In genomic region chr8:128709261-128709660, GRCm38 (mm10) we compare ENCODE assay signal across 8 mouse cellular contexts. TPM values are rescaled to one million over a fixed set of nuclear protein-coding genes. Genes with fewer than 3 reads are reported as not detected.
A peak's percentile ranks its signal among the peaks of the same experiment; 100 is the strongest.
DNase-seq lines count a peak whose midpoint lies in the region; ATAC-seq and TF ChIP-seq lines count a peak whose summit lies in the region.

No protein-coding gene starts in this region.

- H3K27me3 ChIP-seq in midbrain, embryonic 14.5 days (ENCODE audit: control insufficient read depth, insufficient read depth, low read length), result no peaks in the 10 kb centered on the region
- H3K27me3 ChIP-seq in midbrain, embryonic 16.5 days (ENCODE audit: control insufficient read depth, insufficient read depth, low read depth, low read length), result no peaks in the 10 kb centered on the region
- H3K27me3 ChIP-seq in forebrain, postnatal 0 days (ENCODE audit: insufficient read depth, low read length), result no peaks in the 10 kb centered on the region
- H3K27me3 ChIP-seq in hindbrain, postnatal 0 days (ENCODE audit: insufficient read depth, low read length), result no peaks in the 10 kb centered on the region

- no peaks in the 10 kb centered on the region for H3K4me1 ChIP-seq in midbrain, embryonic 14.5 days (ENCODE audit: control insufficient read depth, insufficient read depth, low read length)
- 0 out of 2 replicates have a peak, but pooled peaks cover 2% of the 10 kb centered on the region for H3K4me1 ChIP-seq in midbrain, embryonic 16.5 days (ENCODE audit: control insufficient read depth, insufficient read depth, low read length)
- H3K4me1 ChIP-seq in forebrain, postnatal 0 days (ENCODE audit: insufficient read depth), result no peaks in the 10 kb centered on the region
- H3K4me1 ChIP-seq in hindbrain, postnatal 0 days (ENCODE audit: insufficient read depth, low read length), result no peaks in the 10 kb centered on the region

- H3K27ac ChIP-seq in midbrain, embryonic 14.5 days (replicated peaks; ENCODE audit: low read depth, low read length), result no peak overlapping the region
- H3K27ac ChIP-seq in midbrain, embryonic 16.5 days (ENCODE audit: low read length), result no peak overlapping the region
- no peak overlapping the region for H3K27ac ChIP-seq in forebrain, postnatal 0 days (ENCODE audit: low read depth, low read length)
- no peak overlapping the region for H3K27ac ChIP-seq in hindbrain, postnatal 0 days

- no peak for ATAC-seq in midbrain, embryonic 14.5 days (ENCODE audit: low FRiP score, low TSS enrichment)
- ATAC-seq in midbrain, embryonic 16.5 days, result no peak
- peak; percentile 77 for ATAC-seq in forebrain, postnatal 0 days
- 0 out of 2 replicates have a peak, but pooled peaks have one; percentile 59 for ATAC-seq in hindbrain, postnatal 0 days

- H3K9ac ChIP-seq in midbrain, embryonic 14.5 days (replicated peaks; ENCODE audit: low read length), result no peak overlapping the region
- H3K9ac ChIP-seq in midbrain, embryonic 16.5 days (ENCODE audit: low read depth, low read length), result no peak overlapping the region
- no peak overlapping the region for H3K9ac ChIP-seq in forebrain, postnatal 0 days
- H3K9ac ChIP-seq in hindbrain, postnatal 0 days (replicated peaks; ENCODE audit: low read length), result no peak overlapping the region

- H3K36me3 ChIP-seq in midbrain, embryonic 14.5 days (ENCODE audit: control insufficient read depth, insufficient read depth, low read length), result peaks cover 46% of the 10 kb centered on the region
- H3K36me3 ChIP-seq in midbrain, embryonic 16.5 days (ENCODE audit: control insufficient read depth, insufficient read depth, low read length), result peaks cover 17% of the 10 kb centered on the region
- H3K36me3 ChIP-seq in forebrain, postnatal 0 days (ENCODE audit: insufficient read depth), result peaks cover 34% of the 10 kb centered on the region
- peaks cover 17% of the 10 kb centered on the region; the same call in 1 of the 2 replicates for H3K36me3 ChIP-seq in hindbrain, postnatal 0 days (ENCODE audit: insufficient read depth, low read length)

- no peaks in the 10 kb centered on the region for H3K9me3 ChIP-seq in midbrain, embryonic 14.5 days (ENCODE audit: control insufficient read depth, low read length)
- no peaks in the 10 kb centered on the region for H3K9me3 ChIP-seq in midbrain, embryonic 16.5 days (replicated peaks; ENCODE audit: control insufficient read depth, low read length, poor library complexity, severe bottlenecking)
- no peaks in the 10 kb centered on the region for H3K9me3 ChIP-seq in forebrain, postnatal 0 days (ENCODE audit: low read length)
- H3K9me3 ChIP-seq in hindbrain, postnatal 0 days (ENCODE audit: low read length), result no peaks in the 10 kb centered on the region

- DNase-seq in midbrain, embryonic 14.5 days, result peak; percentile 83
- peak; percentile 73 for DNase-seq in c-Kit-positive CD71-positive TER-119-positive erythroid progenitor cells, embryonic 14.5 days (ENCODE audit: low spot score)
- peak; percentile 81 for DNase-seq in forebrain, postnatal 0 days
- DNase-seq in hindbrain, postnatal 0 days (ENCODE audit: low spot score), result peak; percentile 84
- peak; percentile 80 for DNase-seq in left cerebral cortex, postnatal 4 days
- peak; percentile 80 for DNase-seq in natural killer cell, adult 2 months (ENCODE audit: low spot score in 2 of 2)
- DNase-seq in testis, postnatal 10 days (ENCODE audit: low spot score), result peak; percentile 90

- no peak overlapping the region for H3K4me2 ChIP-seq in midbrain, embryonic 14.5 days (ENCODE audit: low read length)
- H3K4me2 ChIP-seq in midbrain, embryonic 16.5 days (ENCODE audit: low read length), result no peak overlapping the region
- H3K4me2 ChIP-seq in forebrain, postnatal 0 days (ENCODE audit: low read depth), result no peak overlapping the region
- H3K4me2 ChIP-seq in hindbrain, postnatal 0 days (ENCODE audit: low read depth, low read length), result no peak overlapping the region

- intact Hi-C loops in left cerebral cortex, postnatal 4 days (cut with DNase I), result no loop called here

- WGBS in midbrain, embryonic 14.5 days, result 56% methylated on average over 3 of the region's 3 CpGs
- WGBS in midbrain, embryonic 16.5 days, result 45% methylated on average over 3 of the region's 3 CpGs
- WGBS in forebrain, postnatal 0 days, result 55% methylated on average over 3 of the region's 3 CpGs
- WGBS in hindbrain, postnatal 0 days, result 50% methylated on average over 3 of the region's 3 CpGs

- H3K4me3 ChIP-seq in midbrain, embryonic 14.5 days (replicated peaks; ENCODE audit: low read depth, low read length), result no peak overlapping the region
- H3K4me3 ChIP-seq in midbrain, embryonic 16.5 days (ENCODE audit: low read depth, low read length), result no peak overlapping the region
- no peak overlapping the region for H3K4me3 ChIP-seq in forebrain, postnatal 0 days (ENCODE audit: low read depth, low read length)
- H3K4me3 ChIP-seq in hindbrain, postnatal 0 days (ENCODE audit: low read length), result no peak overlapping the region

- TF ChIP-seq CTCF in forebrain, postnatal 0 days (IDR thresholded peaks at IDR 0.05; ENCODE audit: low read depth), result peak; percentile 87
- peak; percentile 88 for TF ChIP-seq CTCF in hindbrain, postnatal 0 days (IDR thresholded peaks at IDR 0.05; ENCODE audit: low read depth)

RNA-seq across cellular contexts. Expression of gene Itgb1, which starts 23.8 kb away (rescaled TPM):
- 49.0 and 90.9 TPM in 2 replicates for polyA plus RNA-seq in midbrain, embryonic 14.5 days (2014; fragmentation: Nextera tagmentation; extraction: Ambion mirVana)
- polyA plus RNA-seq in midbrain, embryonic 16.5 days (2015; fragmentation: Nextera tagmentation; extraction: Ambion mirVana), result 72.9 and 76.5 TPM in 2 replicates
- 56.7 and 82.3 TPM in 2 replicates for total RNA-seq in forebrain, postnatal 0 days (2014; rRNA removed)
- polyA plus RNA-seq in forebrain, postnatal 0 days (2015; fragmentation: Nextera tagmentation; extraction: Ambion mirVana), result 55.6 and 61.5 TPM in 2 replicates
- 59.1 and 61.5 TPM in 2 replicates for total RNA-seq in hindbrain, postnatal 0 days (2014; rRNA removed)
- 70.8 and 75.7 TPM in 2 replicates for polyA plus RNA-seq in hindbrain, postnatal 0 days (2015; fragmentation: Nextera tagmentation; extraction: Ambion mirVana)
- total RNA-seq in left cerebral cortex, postnatal 4 days (2021), result 10 to 100 TPM; 80.8 to 85.5 TPM

Comparison
In these comparisons a context has a peak if more than half of its experiments do, and no peak if none do; other contexts are left out.
1. ATAC-seq: peak in forebrain, postnatal 0 days (single experiment) and hindbrain, postnatal 0 days (single experiment); none in midbrain, embryonic 14.5 days (single experiment) and midbrain, embryonic 16.5 days (single experiment).
2. Peak in every context shown above with its lines, with median percentiles within 50 percentile points of each other: DNase-seq.